Mouse (Mus musculus) thymus, postnatal 4 days (tissue): ENCODE results near the gene Map4k2.
"Not testable (repeated sequence)": the region's sequence is repeated elsewhere in the genome, so short reads cannot be mapped to it uniquely, and the experiment has no call there.

Experiments used
- DNase-seq: peaks from one replicate; pipeline ENCODE4 v3.0.0; 2021

Map4k2 gene

DNA sequence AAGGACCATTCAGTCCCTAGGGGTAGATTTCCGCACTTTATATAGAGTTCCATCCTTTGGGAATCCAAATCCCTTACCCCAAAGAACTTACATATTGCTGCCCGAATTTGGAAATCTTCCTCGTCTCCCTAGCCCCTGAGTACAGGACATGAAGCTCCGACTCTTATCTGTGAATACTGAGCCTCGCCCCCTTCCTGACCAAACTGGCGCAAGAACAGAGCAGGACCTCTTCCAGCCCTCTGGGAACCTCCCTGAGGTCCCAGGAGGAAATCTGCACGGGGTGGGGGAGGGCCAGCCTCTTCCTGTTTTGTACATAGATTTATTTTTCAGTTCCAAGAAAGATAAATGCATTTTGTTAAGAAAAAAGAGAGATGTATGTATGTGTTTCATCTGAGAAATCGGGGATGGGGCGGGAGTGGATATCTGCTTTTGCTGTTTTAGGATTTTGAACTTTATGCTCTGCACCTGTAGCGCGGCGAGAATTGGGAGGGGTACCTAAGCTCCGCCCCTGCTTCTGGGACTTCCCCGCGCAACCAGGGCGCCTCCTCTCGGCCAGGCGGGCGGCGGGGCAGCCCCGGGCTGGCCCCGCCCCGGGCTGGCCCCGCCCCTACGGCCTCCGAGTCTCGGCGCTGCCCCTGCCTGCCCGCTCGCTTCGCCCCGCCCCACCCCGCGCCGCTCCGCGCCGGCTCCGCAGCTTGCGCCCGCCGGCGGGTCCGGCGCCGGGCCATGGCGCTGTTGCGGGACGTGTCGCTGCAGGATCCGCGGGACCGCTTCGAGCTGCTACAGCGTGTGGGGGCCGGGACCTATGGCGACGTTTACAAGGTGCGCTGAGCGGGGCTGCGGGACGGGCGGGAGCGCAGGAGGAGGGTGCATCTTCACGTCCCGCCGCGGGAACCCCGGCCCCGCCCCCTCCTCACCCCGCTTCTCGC lies at the start of gene Map4k2:
Map4k2 (plus strand) TSS at position 612 of the 929 bp plus-strand sequence.
- peak; percentile 97 for DNase-seq

DNA sequence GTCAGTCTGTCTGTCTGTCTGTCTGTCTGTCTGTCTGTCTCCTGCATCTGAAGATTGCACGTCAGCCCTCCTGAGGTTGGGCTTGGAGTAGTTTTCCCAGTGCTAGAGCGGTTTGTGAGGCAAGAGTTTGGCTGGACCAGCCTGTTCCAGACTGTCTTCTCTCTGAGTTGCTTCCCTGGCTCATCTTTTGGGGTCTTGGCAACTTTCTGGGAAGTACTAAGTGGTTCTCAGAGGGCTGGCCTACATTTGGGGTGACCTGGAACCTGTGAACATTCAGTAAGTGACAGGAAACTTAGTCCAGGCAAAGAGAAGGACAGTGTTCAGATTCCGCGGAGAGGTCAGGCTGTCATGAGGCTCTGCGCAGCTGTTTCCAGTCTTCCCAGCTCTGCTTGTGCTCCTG lies 48.7 kb upstream of the Map4k2 start:
- DNase-seq = no peak

DNA sequence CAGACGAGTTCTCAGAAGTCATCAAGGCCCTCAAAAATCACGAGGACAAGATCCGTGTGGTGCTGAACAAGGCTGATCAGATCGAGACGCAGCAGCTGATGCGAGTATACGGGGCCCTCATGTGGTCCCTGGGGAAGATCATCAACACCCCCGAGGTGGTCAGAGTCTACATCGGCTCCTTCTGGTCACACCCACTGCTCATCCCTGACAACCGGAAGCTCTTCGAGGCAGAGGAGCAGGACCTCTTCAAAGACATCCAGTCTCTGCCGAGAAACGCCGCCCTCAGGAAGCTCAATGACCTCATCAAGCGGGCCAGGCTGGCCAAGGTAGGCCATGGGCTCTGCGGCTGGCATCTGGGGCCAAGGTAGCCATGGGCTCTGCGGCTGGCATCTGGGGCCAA lies 46.6 kb upstream of the Map4k2 start:
- no peak for DNase-seq

DNA sequence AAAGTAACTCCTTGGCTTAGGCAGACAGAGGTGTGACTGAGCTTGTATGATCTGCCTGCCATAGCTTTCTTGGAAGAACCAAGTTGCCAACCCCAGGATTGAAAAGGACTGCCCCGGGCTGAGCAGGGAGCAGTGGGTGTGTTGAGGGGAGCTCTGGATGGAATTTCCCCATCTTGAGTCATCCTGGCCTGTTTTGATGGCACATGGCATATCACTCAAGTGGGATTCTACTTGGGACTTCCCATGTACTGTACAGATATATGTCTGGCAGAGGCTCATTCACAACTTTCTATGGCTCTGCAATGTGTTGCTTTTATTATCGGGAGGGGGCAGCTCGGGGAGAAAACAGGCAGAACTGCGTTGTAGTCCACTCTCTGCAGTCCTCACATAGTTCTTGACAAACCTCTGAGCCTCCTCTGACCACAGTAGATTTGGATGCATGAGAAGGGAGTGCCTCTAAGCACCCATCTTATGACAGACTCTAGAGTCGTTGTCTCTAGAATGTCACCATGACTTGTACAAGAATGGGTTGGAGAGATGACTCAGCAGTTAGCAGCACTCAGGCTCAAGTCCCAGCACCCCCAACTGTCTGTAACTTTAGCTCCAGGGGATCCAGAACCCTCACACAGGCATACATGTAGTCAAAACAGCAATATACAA lies 44.3 kb upstream of the Map4k2 start:
- no peak for DNase-seq

DNA sequence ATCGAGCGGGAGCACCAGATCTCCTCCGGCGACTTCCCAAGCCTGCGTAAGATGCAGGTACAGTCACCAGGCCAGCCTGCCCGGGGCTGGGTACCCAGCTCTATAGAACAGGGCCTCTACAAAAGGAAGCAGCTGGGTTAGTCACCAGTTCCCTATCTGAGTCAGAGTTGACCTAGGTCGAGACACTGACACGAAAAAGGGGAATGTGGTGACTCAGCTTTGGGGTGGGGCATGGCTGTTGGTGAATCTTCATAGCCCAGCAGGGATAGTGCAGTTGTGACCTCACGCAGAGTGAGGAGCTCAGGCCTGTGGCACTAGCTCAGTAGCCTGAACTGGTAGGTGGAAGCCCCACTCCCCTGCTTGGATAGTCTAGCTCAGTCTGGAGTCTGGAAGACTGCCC lies 43.3 kb upstream of the Map4k2 start:
- no peak for DNase-seq

DNA sequence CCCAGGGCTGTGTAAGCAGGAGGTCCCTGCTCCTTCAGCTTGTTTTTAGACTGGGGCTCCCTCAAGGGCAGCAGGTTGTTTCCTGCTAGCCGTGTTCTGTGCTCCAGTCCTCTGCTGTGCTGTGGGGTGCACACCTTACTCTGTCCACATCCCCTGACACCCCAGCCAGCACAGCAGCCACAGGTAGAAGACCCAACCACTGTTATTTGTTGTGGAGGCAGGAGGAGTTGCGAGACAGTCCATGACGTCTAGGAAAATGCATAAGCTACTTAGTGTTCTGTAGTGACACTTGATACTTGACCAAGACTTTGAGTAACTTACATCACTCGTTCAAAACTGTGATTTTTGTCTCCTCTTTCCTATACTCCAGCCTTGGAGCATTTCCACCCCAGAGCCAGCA lies 41.9 kb upstream of the Map4k2 start:
- no peak for DNase-seq

DNA sequence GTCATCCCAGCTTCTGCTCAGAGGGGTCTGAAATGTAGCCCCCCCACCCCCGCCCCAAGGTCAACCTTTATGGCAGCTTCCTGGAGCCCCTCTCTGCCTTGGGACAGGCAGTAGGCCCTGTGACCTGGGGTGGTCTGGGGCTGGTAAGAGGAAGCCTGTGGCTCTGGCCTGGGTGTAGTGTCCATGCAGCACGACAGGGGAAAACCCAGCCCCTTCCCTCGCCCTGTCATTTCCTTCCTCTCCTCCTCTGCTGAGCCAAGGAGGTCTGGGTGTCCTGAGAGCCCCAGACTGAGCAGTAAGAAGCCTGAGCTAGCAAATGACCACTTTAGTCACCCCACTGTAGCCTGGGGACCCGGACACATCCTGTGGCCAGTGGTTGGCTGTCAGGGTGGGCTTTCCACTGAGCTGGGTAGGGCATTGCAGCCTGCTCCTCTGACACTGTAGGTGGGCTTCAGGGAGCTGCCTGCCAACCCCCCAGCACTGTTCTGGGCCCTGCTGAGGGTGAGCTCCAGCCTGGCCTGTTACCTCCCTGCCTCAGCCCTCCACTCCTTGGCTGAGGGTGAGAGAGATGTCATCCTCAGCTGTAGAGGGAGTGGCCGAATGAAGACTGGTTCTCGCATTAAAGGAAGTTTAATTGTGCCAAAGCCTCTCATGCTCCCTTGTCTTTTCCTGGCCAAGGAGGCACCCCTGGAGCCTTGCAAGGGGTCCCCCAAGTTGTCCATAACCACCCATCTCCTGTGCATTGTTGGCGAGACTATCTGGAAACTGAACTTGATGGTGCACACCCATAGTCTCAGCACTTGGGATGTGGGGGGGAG lies 41.3 kb upstream of the Map4k2 start:
- no peak for DNase-seq

DNA sequence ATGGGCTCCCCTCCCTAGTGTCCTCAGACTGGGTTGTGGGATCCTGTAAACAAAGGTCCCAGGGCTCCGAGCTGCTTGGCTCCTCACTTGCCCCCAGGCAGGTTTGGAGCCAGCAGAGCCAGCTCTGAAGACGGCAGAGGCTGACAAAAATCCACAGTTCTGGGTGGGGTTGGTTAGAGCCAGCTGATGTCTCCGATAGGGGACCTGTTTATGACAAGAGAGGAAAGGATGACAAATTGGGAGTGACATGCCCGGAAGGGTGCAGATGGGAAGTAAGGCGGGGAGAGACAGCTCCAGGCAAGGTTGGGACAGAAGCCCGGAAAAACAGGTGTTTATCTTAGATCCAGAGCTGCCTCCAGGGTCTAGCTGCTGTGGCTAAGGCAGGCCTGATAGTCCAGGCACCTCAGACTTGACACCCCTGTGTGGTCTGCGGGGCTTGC lies 40.5 kb upstream of the Map4k2 start:
- DNase-seq = no peak

DNA sequence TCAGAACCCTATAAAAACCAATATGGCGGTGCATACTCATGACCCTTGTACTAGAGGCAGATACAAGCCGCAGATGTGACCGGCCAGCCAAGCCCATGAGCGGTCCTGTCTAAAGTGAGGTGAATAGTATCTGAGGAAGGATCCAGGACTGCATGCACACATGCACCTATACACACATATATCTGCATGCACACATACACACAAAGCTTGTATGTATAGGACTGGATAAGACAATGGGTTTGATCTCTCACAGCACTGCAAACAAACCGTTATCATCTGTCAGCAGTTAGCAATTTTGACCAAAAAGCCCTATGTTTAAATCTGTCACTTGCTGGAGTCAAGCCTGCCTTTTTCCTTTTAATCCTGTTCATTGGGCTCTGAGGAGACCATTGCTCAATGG lies 38.8 kb upstream of the Map4k2 start:
- DNase-seq = no peak

DNA sequence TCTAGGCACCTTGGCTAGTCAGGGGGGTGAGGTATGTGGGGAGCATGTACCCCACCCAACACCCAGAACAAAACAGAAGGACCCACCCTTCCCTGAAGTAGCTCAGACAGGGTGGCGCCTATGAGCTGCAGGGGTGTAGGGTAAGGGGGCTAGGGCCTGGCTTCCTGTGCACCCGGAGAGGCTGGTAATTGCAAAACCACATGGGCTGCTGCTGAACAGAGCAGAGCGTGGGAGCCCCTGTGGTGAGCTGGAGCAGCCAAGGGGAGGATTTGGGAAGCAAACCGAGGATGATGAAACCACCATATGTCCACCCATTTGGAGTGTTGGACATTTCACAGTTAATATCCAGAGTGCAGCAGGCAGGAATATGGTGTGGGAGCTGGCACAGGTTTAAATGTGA lies 38.4 kb upstream of the Map4k2 start:
- DNase-seq = peak; percentile 59

DNA sequence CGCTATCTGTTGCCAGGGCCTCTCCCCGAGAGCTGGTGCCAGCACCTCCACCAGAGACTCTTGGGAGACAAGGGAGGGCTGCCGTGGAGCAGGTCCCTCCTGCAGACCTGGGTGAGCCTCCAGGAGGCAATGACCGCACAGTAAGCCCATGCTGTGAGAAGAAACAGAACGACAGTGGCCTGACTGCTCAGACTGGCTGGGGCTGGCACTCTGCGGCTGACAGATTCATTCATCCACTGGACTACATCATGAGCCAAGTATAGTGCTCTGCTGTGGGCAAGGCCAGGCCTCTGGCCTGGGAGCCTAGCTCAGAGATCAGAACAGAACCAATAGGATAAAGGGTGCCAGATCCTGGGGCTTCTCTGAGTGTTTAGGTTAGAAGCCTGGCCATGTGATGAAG lies 37.1 kb upstream of the Map4k2 start:
- no peak for DNase-seq

DNA sequence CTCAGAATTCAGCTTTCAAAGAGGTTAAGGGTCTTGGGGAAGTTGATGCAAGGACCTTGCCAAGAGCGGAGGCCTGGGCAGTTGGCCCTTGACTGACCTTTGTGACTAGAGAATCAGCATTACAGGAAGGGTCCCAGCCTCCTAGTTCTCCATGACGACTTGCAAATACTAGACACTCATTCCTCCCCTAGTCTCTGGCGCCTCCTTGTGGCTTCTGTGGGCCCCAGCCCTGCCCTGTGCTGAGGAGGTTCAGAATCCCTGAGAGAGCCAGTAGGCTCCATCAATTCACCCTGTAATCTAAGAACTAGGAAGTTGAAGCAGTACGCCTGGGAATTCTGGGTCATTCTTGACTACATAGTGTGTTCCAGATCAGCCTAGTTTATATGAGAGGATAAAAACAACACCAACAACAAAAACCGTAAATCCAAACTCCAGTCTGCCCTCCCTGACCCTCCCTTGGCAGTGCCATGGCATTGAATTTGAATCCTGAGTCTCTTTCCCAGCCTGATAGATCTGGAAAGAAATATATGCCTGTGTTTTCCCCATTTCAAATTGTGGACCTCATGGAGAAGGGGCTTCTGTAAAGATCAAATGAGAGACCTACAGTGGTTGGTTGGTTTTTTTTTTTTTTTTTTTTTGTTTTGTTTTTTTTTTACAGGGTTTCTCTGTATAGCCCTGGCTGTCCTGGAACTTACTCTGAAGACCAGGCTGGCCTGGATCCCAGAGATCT lies 36.0 kb upstream of the Map4k2 start:
- peak; percentile 96 for DNase-seq

DNA sequence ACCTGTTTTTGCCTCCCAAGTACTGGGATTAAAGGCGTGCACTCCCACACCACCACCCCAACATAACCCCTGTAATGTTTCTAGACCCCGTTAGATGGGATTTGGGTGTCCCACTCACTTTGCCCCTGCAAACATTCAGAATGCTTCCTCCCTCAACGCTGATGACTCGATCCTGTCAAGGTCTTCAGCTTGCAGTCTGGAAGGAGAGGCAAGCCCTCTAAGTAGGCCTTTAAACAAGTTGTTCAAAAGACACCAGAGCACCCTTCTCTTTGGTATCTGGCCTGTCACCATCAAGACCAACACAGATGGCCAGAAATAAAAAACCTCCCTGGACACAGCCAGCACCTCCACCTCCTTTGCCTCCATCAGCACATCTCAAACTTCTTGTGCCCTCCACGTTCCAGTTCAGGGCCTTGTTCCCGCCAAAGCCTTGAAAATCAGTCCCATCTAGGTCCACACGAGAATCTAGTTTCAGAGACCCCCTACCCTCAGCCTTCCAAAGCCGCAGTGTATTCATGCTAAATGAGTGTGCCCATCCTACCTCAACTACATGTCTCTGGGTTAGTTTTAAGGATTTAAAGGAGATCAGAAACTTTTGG lies 35.3 kb upstream of the Map4k2 start:
- DNase-seq = no peak

DNA sequence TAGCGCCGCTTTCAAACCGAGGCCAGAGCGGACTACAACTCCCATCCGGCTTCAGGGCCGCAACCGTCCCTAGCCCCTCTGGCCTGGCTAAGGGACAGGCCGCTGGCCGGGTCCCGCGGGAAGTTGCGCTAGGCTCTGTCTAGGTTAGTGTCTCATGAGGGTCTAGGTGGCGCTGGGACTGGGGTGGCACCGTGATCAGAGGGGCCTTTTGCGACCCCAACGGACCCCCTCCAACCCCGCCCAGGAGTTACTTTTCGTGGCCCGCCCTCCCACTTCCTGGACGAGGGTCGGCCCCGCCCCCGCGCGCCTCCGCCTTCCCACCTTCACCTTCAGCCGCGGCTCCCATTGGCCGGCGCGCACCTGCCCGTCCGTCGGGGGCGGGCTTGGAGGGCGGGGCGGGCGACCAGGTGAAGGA lies 34.8 kb upstream of the Map4k2 start, which contains the start of gene Cdc42bpg:
Cdc42bpg (plus strand) TSS at position 320 of the 415 bp plus-strand sequence.
- DNase-seq = peak; percentile 94

DNA sequence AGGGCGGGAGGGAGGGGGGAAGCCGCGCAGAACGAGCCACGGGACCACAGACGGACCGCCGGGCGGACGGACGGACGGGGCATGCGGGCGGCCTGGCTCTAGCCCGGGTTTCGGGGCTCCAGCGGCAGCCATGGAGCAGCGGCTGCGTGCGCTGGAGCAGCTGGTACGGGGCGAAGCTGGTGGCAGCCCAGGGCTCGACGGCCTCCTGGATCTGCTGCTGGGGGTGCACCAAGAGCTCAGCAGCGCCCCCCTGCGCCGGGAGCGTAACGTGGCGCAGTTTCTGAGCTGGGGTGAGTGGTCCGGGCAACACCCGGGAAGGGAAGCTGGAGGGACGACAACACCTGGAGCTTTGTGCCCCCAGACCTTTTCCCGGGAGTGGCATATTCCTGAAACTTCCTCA lies 34.3 kb upstream of the Map4k2 start:
- DNase-seq = peak; percentile 95

DNA sequence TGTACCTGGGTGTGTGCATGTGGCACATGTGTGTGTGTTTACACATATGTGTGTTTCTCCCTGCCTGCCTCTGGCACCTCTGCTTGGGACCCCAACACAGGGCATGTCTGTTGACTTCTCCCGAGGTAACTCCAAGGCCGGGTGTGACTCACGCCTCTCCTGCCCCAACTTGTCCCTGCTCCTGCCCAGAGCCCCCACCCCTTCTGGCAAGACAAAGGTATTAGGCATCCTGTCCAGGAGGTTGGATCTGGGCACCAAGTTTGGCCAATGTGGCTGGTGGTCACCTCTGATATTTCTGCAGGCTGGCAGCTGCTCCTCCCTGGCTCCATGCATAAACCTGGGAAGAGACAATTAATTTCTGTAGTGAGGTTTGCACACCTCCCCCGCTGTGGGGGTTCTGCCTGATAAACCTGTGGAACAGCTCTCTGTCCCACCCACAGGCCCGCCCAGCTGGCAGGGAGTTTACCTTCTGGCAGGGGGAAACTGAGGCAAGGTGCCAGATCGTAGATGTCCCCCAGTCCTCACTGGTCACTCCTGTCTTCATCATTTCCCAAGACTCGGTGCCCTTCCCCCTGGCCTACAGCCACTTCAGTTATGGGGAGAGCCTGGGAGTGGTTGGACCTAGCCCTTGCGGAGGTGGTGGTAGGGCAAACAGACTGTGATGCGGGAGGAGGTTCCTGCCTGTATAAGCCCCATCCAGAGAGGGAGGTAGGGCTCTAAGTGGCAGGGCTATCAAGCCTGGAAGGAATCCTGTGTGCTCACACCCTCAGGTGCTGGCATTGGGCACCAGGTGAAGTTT lies 33.0 kb upstream of the Map4k2 start:
- DNase-seq = no peak

DNA sequence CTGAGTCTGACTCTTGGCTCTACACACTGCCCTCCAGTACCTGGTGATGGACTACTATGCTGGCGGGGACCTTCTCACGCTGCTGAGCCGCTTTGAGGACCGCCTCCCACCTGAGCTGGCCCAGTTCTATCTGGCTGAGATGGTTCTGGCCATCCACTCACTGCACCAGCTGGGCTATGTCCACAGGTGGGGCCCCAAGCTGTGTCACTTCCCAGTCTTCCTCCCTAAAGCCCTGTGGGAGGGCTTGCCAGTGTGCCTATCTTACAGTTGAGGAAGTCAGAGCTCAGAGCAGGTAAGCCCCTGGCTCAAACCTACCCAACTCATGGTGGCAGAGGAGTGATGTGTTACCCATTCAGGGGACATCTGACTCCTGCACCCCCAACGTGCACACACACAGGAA lies 30.8 kb upstream of the Map4k2 start:
- DNase-seq = no peak

DNA sequence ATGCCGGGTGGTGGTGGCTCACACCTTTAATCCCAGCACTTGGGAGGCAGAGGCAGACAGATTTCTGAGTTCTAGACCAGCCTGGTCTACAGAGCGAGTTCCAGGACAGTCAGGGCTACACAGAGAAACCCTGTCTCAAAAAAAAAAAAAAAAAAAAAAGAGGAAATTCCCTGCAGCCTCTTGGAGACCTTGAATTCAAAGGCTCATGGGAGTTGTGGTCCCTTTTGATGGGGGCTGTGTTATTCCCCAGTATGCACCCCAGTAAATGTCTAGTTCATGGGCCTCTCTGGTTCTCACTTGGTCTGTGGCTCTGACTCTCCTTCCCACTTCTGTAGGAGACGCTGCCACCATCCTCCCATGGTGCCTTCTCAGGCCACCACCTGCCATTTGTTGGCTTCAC lies 29.2 kb upstream of the Map4k2 start:
- not testable (repeated sequence) for DNase-seq

DNA sequence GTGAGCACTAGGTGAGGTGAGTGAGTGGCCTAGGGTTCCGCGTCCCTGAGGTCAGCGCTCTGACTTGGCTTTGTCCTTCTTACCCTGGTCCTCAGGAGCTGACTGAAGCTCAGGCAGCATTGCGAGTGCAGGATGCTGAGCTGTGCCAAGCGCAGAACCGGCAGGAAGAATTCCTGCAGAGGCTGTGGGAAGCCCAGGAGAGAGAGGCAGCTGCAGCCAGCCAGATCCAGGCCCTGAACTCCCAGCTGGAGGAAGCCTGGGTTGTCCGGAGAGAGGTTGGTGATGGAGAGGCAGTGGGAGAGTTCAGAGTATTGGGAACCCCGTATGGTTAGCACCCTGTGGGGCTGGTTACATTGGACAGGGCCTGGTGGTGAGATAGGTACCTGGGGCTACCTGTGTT lies 27.1 kb upstream of the Map4k2 start:
- no peak for DNase-seq

DNA sequence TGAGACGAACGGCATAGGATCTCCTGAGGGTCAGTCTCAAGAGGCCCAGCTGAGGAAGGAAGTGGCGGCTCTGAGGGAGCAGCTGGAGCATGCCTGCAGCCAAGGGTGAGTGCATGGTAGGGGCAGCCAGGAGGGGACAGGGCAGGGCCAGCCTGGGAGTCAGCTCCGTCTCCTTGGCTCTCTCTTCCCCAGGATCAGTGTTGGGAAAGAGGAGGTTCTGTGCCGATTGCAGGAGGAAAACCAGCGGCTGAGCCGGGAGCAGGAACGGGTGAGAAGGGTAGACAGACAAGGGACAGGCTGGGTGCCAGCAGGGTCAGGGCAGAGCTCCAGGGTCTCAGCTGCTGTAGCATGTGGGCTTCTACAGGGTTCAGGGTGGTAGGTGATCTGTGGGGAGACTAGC lies 26.4 kb upstream of the Map4k2 start:
- DNase-seq = no peak

DNA sequence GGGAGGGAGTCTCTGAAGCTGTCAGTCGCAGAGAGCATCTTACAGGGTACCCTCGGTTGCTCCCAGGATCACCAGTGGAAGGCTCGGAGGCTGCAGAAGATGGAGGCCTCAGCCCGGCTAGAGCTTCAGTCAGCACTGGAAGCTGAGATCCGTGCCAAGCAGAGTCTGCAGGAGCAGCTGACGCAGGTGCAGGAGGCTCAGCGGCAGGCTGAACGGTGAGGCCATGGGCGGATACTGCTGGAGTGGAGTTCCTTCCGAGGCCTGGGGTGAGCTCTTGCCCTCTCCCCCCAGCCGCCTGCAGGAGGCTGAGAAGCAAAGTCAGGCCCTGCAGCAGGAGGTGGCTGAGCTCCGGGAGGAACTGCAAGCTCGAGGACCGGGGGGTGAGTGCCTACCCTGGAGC lies 25.4 kb upstream of the Map4k2 start:
- DNase-seq = no peak
